Mouse (Mus musculus) cortical plate, adult 2 months (tissue): Measurements from ENCODE around the gene Igf2bp2.

ENCODE experiments used
- CTCF ChIP-seq: fragments of 200-500 bp; IDR thresholded peaks from 2 replicates; pipeline ENCODE4 v1.5.1; 2011; ENCODE audit warnings: mild to moderate bottlenecking, control low read depth, low read length; ENCODE audit not compliant: insufficient read depth; ENCODE audit errors: extremely low read depth
- POLR2A ChIP-seq: fragments of 200-500 bp; IDR thresholded peaks from 2 replicates; pipeline ENCODE4 v1.6.1; 2011; ENCODE audit warnings: mild to moderate bottlenecking, low read length, control low read depth; ENCODE audit not compliant: insufficient read depth; ENCODE audit errors: extremely low read depth

GRCm38 (mm10) chr16:22149076-22149475 lies 14.0 kb downstream of the Igf2bp2 start:
- TF ChIP-seq CTCF: no peak
- no peak for TF ChIP-seq POLR2A
